Mouse (Mus musculus) stomach, embryonic 14.5 days (tissue): ENCODE data around the gene Cpeb1. TPM values are rescaled to one million over a fixed set of nuclear protein-coding genes. Genes with fewer than 3 reads are reported as not detected.

Experiments used
- ATAC-seq: fragments of 200-750 bp; cut with Nextera tagmentation; 2 replicates; pipeline ENCODE4 v1.8.0; 2017; ENCODE audit warnings: low read depth, moderate TSS enrichment; ENCODE audit not compliant: insufficient number of reproducible peaks, insufficient read depth, low FRiP score
- H3K27ac ChIP-seq: fragments of 300-500 bp; sonication (generic); 2 replicates; pipeline ENCODE4 v1.5.1; 2014; ENCODE audit warnings: mild to moderate bottlenecking, low read length, moderate library complexity, mixed read lengths
- H3K27me3 ChIP-seq: fragments of 300-500 bp; sonication (generic); 2 replicates; pipeline ENCODE4 v1.6.1; 2014; ENCODE audit warnings: low read length, control low read depth, mixed read lengths; ENCODE audit not compliant: control insufficient read depth, insufficient read depth
- H3K36me3 ChIP-seq: fragments of 300-500 bp; sonication (generic); 2 replicates; pipeline ENCODE4 v1.6.1; 2014; ENCODE audit warnings: mild to moderate bottlenecking, control low read depth, low read length, moderate library complexity, mixed read lengths; ENCODE audit not compliant: control insufficient read depth, insufficient read depth
- H3K4me1 ChIP-seq: fragments of 300-500 bp; sonication (generic); 2 replicates; pipeline ENCODE4 v1.6.1; 2014; ENCODE audit warnings: low read length, control low read depth, mixed read lengths; ENCODE audit not compliant: control insufficient read depth, insufficient read depth
- H3K4me2 ChIP-seq: fragments of 300-500 bp; sonication (generic); replicated peaks from 2 replicates; pipeline ENCODE4 v1.6.1; 2014; ENCODE audit warnings: low read depth, low read length, control low read depth
- H3K4me3 ChIP-seq: fragments of 300-500 bp; sonication (generic); 2 replicates; pipeline ENCODE4 v1.5.1; 2014; ENCODE audit warnings: low read depth, low read length, control low read depth
- H3K9ac ChIP-seq: fragments of 300-500 bp; sonication (generic); replicated peaks from 2 replicates; pipeline ENCODE4 v1.6.1; 2014; ENCODE audit warnings: low read depth, mild to moderate bottlenecking, control low read depth, low read length, moderate library complexity, mixed read lengths
- H3K9me3 ChIP-seq: fragments of 300-500 bp; sonication (generic); 2 replicates; pipeline ENCODE4 v1.6.1; 2016; ENCODE audit warnings: low read depth, low read length, control low read depth; ENCODE audit not compliant: control insufficient read depth
- WGBS: fragments of 180-500 bp; shearing (Covaris S2); extraction: QIAGEN DNeasy Blood & Tissue Kit; methylation state at CpG from one replicate; pipeline ENCODE4 v1.1.7; 2014; 5-methylcytosine and 5-hydroxymethylcytosine counted together
- polyA plus RNA-seq: library from polyadenylated mRNA; unstranded; fragments of >200 nt; fragmentation: Nextera tagmentation; extraction: Ambion mirVana; gene quantifications from 2 replicates; pipeline ENCODE4 v1.2.1, GENCODE M21; 2014

Gene Cpeb1
- polyA plus RNA-seq, 1 experiment from 2014 or later, result 0.91 TPM

GRCm38 (mm10) chr7:81356975-81357374, 98.3 kb downstream of the Cpeb1 start:
- Histone ChIP-seq H3K9me3 (no peaks in the 10 kb centered on the region), H3K4me2 (no peak overlapping the region), H3K36me3 (no peaks in the 10 kb centered on the region), H3K27ac (no peak overlapping the region), H3K27me3 (no peaks in the 10 kb centered on the region), H3K4me3 (no peak overlapping the region), H3K9ac (no peak overlapping the region), H3K4me1 (no peaks in the 10 kb centered on the region)
- 74% methylated on average over 7 of the region's 7 CpGs for WGBS
- no peak for ATAC-seq

DNA sequence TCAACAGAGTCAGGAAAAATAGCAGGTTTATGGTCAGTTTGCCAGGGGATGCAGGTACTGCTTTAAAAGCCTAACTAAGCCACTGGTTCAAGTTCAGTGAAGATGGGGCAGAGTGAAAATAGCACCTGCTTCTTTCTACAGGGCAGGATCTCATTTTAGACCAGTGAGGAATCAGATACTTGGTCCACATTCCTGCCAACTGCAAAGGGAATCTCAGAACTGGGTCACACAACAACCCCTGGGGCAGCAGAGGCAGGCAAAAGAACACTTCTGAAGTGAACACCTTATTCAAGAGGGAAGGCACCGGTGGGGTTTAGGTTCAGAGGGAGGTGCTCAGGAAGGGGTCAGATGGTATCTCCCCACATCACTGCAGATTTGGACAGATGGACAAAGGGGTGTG, 98.9 kb downstream of the Cpeb1 start:
- Histone ChIP-seq H3K4me2 (no peak overlapping the region), H3K4me1 (no peaks in the 10 kb centered on the region), H3K27ac (no peak overlapping the region), H3K9me3 (no peaks in the 10 kb centered on the region), H3K27me3 (no peaks in the 10 kb centered on the region), H3K4me3 (no peak overlapping the region), H3K9ac (no peak overlapping the region), H3K36me3 (no peaks in the 10 kb centered on the region)
- no peak for ATAC-seq
- 77% methylated on average over 1 of the region's 1 CpGs for WGBS

GRCm38 (mm10) chr7:81355746-81356145, 99.5 kb downstream of the Cpeb1 start:
- Histone ChIP-seq H3K4me2 (no peak overlapping the region), H3K9me3 (no peaks in the 10 kb centered on the region), H3K4me3 (no peak overlapping the region), H3K4me1 (no peaks in the 10 kb centered on the region), H3K27me3 (no peaks in the 10 kb centered on the region), H3K36me3 (no peaks in the 10 kb centered on the region), H3K27ac (no peak overlapping the region), H3K9ac (no peak overlapping the region)
- ATAC-seq, result no peak
- 83% methylated on average over 7 of the region's 7 CpGs for WGBS

GRCm38 (mm10) chr7:81351826-81352225, 103.4 kb downstream of the Cpeb1 start:
- H3K4me2 ChIP-seq, result no peak overlapping the region
- 77% methylated on average over 4 of the region's 4 CpGs for WGBS
- no peak for ATAC-seq
- no peak overlapping the region for H3K4me3 ChIP-seq
- H3K27ac ChIP-seq, result no peak overlapping the region
- H3K27me3 ChIP-seq, result no peaks in the 10 kb centered on the region
- no peaks in the 10 kb centered on the region for H3K4me1 ChIP-seq
- H3K9ac ChIP-seq, result no peak overlapping the region
- no peaks in the 10 kb centered on the region for H3K36me3 ChIP-seq
- no peaks in the 10 kb centered on the region for H3K9me3 ChIP-seq

DNA sequence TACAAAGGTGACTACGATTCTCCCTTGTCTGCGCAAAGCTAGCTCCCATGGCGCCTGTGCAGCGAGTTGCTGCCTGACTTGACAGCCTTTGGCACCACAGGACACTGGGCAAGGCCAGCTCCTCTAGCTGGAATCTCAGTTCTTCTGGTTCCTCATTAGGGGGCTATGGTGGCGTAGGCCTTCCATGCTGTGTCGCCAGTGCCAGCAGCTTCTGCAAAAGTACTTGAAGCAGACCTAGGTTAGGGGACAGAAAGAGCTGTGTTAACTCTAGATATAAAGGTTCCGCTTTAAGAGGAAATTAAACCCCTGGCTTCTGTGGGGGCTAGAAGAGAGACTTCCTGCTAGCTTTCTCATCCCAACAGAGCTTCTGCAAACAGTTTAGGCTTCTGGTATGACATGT, 107.1 kb downstream of the Cpeb1 start:
- WGBS, result 70% methylated on average over 7 of the region's 7 CpGs
- no peak overlapping the region for H3K4me2 ChIP-seq
- no peak for ATAC-seq

GRCm38 (mm10) chr7:81345447-81346170, 109.7 kb downstream of the Cpeb1 start:
- Histone ChIP-seq H3K9me3 (no peaks in the 10 kb centered on the region), H3K4me1 (peaks cover 12% of the 10 kb centered on the region), H3K4me3 (peak overlapping the region; percentile 90), H3K27ac (no peak overlapping the region), H3K36me3 (peaks cover 32% of the 10 kb centered on the region), H3K9ac (peak overlapping the region; percentile 49), H3K4me2 (peak overlapping the region; percentile 45), H3K27me3 (no peaks in the 10 kb centered on the region)
- no peak; the same call in 1 of the 2 replicates for ATAC-seq
- 62% methylated on average over 15 of the region's 15 CpGs for WGBS

More for the DNA sequence above, 107.1 kb downstream of the Cpeb1 start:
- H3K4me3 ChIP-seq, result no peak overlapping the region
- H3K9ac ChIP-seq, result no peak overlapping the region
- no peak overlapping the region for H3K27ac ChIP-seq
- peaks cover 6% of the 10 kb centered on the region for H3K4me1 ChIP-seq
- H3K27me3 ChIP-seq, result no peaks in the 10 kb centered on the region
- peaks cover 8% of the 10 kb centered on the region for H3K36me3 ChIP-seq
- no peaks in the 10 kb centered on the region for H3K9me3 ChIP-seq

GRCm38 (mm10) chr7:81344544-81345446, 110.5 kb downstream of the Cpeb1 start, which contains the start of gene Rps17:
TSS of gene Rps17 (minus strand) at chr7:81345254.
- Histone ChIP-seq H3K9me3 (no peaks in the 10 kb centered on the region), H3K9ac (peak within 1 kb of the TSS; percentile 96), H3K4me3 (peak within 1 kb of the TSS; percentile 90), H3K4me1 (peaks cover 12% of the 10 kb centered on the region), H3K27ac (peak within 1 kb of the TSS; percentile 75), H3K27me3 (no peaks in the 10 kb centered on the region), H3K4me2 (peak within 1 kb of the TSS; percentile 90), H3K36me3 (peaks cover 40% of the 10 kb centered on the region)
- ATAC-seq, result peak; percentile 88
- WGBS, result under 1% methylated on average over 85 of the region's 85 CpGs

GRCm38 (mm10) chr7:81343831-81344230, 111.4 kb downstream of the Cpeb1 start:
- peak overlapping the region; percentile 90 for H3K4me3 ChIP-seq
- peaks cover 12% of the 10 kb centered on the region for H3K4me1 ChIP-seq
- peaks cover 40% of the 10 kb centered on the region for H3K36me3 ChIP-seq
- H3K9me3 ChIP-seq, result no peaks in the 10 kb centered on the region
- no peak for ATAC-seq
- H3K4me2 ChIP-seq, result peak overlapping the region; percentile 90
- H3K27me3 ChIP-seq, result no peaks in the 10 kb centered on the region
- H3K9ac ChIP-seq, result peak overlapping the region; percentile 96
- WGBS, result 10% methylated on average over 10 of the region's 10 CpGs
- H3K27ac ChIP-seq, result no peak overlapping the region
